Mouse (Mus musculus): ENCODE measurements around the gene Mrap. TPM values are rescaled to one million over a fixed set of nuclear protein-coding genes. Genes with fewer than 3 reads are reported as not detected.

The Mrap gene
- polyA plus RNA-seq, 1 experiment from 2014 or later = 0.25 TPM

GRCm38 (mm10) chr16:90704161-90704825 lies 33.7 kb upstream of the Mrap start:
- WGBS = 89% methylated on average over 13 of the region's 13 CpGs
- H3K9me3 ChIP-seq (replicated peaks; ENCODE audit: control insufficient read depth, low read length, poor library complexity, severe bottlenecking) = no peaks in the 10 kb centered on the region
- no peaks in the 10 kb centered on the region for H3K27me3 ChIP-seq (ENCODE audit: control insufficient read depth, insufficient read depth, low read depth, low read length)
- no peak overlapping the region for H3K27ac ChIP-seq (ENCODE audit: low read length)
- H3K36me3 ChIP-seq (ENCODE audit: control insufficient read depth, insufficient read depth, low read length) = no peaks in the 10 kb centered on the region
- no peak for ATAC-seq
- H3K4me2 ChIP-seq (ENCODE audit: low read length) = no peak overlapping the region
- peaks cover 9% of the 10 kb centered on the region for H3K4me1 ChIP-seq (ENCODE audit: control insufficient read depth, insufficient read depth, low read length)
- no peak overlapping the region for H3K4me3 ChIP-seq (ENCODE audit: low read depth, low read length)
- H3K9ac ChIP-seq (ENCODE audit: low read depth, low read length) = no peak overlapping the region

GRCm38 (mm10) chr16:90706279-90706678 lies 31.7 kb upstream of the Mrap start:
- H3K9me3 ChIP-seq (replicated peaks; ENCODE audit: control insufficient read depth, low read length, poor library complexity, severe bottlenecking) = no peaks in the 10 kb centered on the region
- no peak overlapping the region for H3K4me2 ChIP-seq (ENCODE audit: low read length)
- 52% methylated on average over 3 of the region's 3 CpGs for WGBS
- H3K4me3 ChIP-seq (ENCODE audit: low read depth, low read length) = no peak overlapping the region
- H3K9ac ChIP-seq (ENCODE audit: low read depth, low read length) = no peak overlapping the region
- H3K27ac ChIP-seq (ENCODE audit: low read length) = no peak overlapping the region
- ATAC-seq = no peak
- H3K27me3 ChIP-seq (ENCODE audit: control insufficient read depth, insufficient read depth, low read depth, low read length) = no peaks in the 10 kb centered on the region
- H3K4me1 ChIP-seq (ENCODE audit: control insufficient read depth, insufficient read depth, low read length) = peaks cover 21% of the 10 kb centered on the region
- H3K36me3 ChIP-seq (ENCODE audit: control insufficient read depth, insufficient read depth, low read length) = no peaks in the 10 kb centered on the region

- no peaks in the 10 kb centered on the region for H3K36me3 ChIP-seq (ENCODE audit: control insufficient read depth, insufficient read depth, low read length)
- peak; percentile 94 for ATAC-seq
- peak overlapping the region; percentile 57 for H3K4me2 ChIP-seq (ENCODE audit: low read length)
- H3K9me3 ChIP-seq (replicated peaks; ENCODE audit: control insufficient read depth, low read length, poor library complexity, severe bottlenecking) = no peaks in the 10 kb centered on the region
- H3K9ac ChIP-seq (ENCODE audit: low read depth, low read length) = peak overlapping the region; percentile 54
- H3K27ac ChIP-seq (ENCODE audit: low read length) = peak overlapping the region; percentile 83
- 4% methylated on average over 17 of the region's 17 CpGs for WGBS
- H3K27me3 ChIP-seq (ENCODE audit: control insufficient read depth, insufficient read depth, low read depth, low read length) = no peaks in the 10 kb centered on the region
- peak overlapping the region; percentile 27 for H3K4me3 ChIP-seq (ENCODE audit: low read depth, low read length)
- H3K4me1 ChIP-seq (ENCODE audit: control insufficient read depth, insufficient read depth, low read length) = peaks cover 28% of the 10 kb centered on the region
These were observed 28.2 kb upstream of the Mrap start for GRCm38 (mm10) chr16:90709711-90710289.

- no peaks in the 10 kb centered on the region for H3K9me3 ChIP-seq (replicated peaks; ENCODE audit: control insufficient read depth, low read length, poor library complexity, severe bottlenecking)
- H3K4me3 ChIP-seq (ENCODE audit: low read depth, low read length) = peak overlapping the region; percentile 27
- H3K36me3 ChIP-seq (ENCODE audit: control insufficient read depth, insufficient read depth, low read length) = no peaks in the 10 kb centered on the region
- 52% methylated on average over 12 of the region's 12 CpGs for WGBS
- H3K27me3 ChIP-seq (ENCODE audit: control insufficient read depth, insufficient read depth, low read depth, low read length) = no peaks in the 10 kb centered on the region
- peaks cover 28% of the 10 kb centered on the region for H3K4me1 ChIP-seq (ENCODE audit: control insufficient read depth, insufficient read depth, low read length)
- H3K27ac ChIP-seq (ENCODE audit: low read length) = peak overlapping the region; percentile 83
- H3K4me2 ChIP-seq (ENCODE audit: low read length) = peak overlapping the region; percentile 57
- no peak for ATAC-seq
- peak overlapping the region; percentile 54 for H3K9ac ChIP-seq (ENCODE audit: low read depth, low read length)
These were observed 27.7 kb upstream of the Mrap start for GRCm38 (mm10) chr16:90710313-90710712.

- no peaks in the 10 kb centered on the region for H3K36me3 ChIP-seq (ENCODE audit: control insufficient read depth, insufficient read depth, low read length)
- WGBS = 97% methylated on average over 4 of the region's 4 CpGs
- no peaks in the 10 kb centered on the region for H3K27me3 ChIP-seq (ENCODE audit: control insufficient read depth, insufficient read depth, low read depth, low read length)
- H3K4me3 ChIP-seq (ENCODE audit: low read depth, low read length) = no peak overlapping the region
- peaks cover 10% of the 10 kb centered on the region for H3K4me1 ChIP-seq (ENCODE audit: control insufficient read depth, insufficient read depth, low read length)
- H3K27ac ChIP-seq (ENCODE audit: low read length) = no peak overlapping the region
- no peak overlapping the region for H3K4me2 ChIP-seq (ENCODE audit: low read length)
- no peaks in the 10 kb centered on the region for H3K9me3 ChIP-seq (replicated peaks; ENCODE audit: control insufficient read depth, low read length, poor library complexity, severe bottlenecking)
- no peak for ATAC-seq
- no peak overlapping the region for H3K9ac ChIP-seq (ENCODE audit: low read depth, low read length)
These were observed 14.0 kb upstream of the Mrap start for GRCm38 (mm10) chr16:90724051-90724450.

GRCm38 (mm10) chr16:90726600-90727227 lies 11.3 kb upstream of the Mrap start:
- 7% methylated on average over 36 of the region's 38 CpGs for WGBS
- H3K27me3 ChIP-seq (ENCODE audit: control insufficient read depth, insufficient read depth, low read depth, low read length) = no peaks in the 10 kb centered on the region
- ATAC-seq = no peak

GRCm38 (mm10) chr16:90727233-90728115 lies 10.5 kb upstream of the Mrap start, which contains the start of gene Mis18a:
Gene Mis18a (minus strand): TSS chr16:90727404.
- peak within 1 kb of the TSS; percentile 59 for H3K4me3 ChIP-seq (ENCODE audit: low read depth, low read length)
- peaks cover 10% of the 10 kb centered on the region for H3K4me1 ChIP-seq (ENCODE audit: control insufficient read depth, insufficient read depth, low read length)
- ATAC-seq = peak; percentile 98
- no peaks in the 10 kb centered on the region for H3K36me3 ChIP-seq (ENCODE audit: control insufficient read depth, insufficient read depth, low read length)
- peak within 1 kb of the TSS; percentile 84 for H3K27ac ChIP-seq (ENCODE audit: low read length)
- peak within 1 kb of the TSS; percentile 72 for H3K9ac ChIP-seq (ENCODE audit: low read depth, low read length)
- peak within 1 kb of the TSS; percentile 94 for H3K4me2 ChIP-seq (ENCODE audit: low read length)
- H3K27me3 ChIP-seq (ENCODE audit: control insufficient read depth, insufficient read depth, low read depth, low read length) = no peaks in the 10 kb centered on the region
- H3K9me3 ChIP-seq (replicated peaks; ENCODE audit: control insufficient read depth, low read length, poor library complexity, severe bottlenecking) = peaks cover 5% of the 10 kb centered on the region; the same call in 1 of the 2 replicates
- under 1% methylated on average over 53 of the region's 53 CpGs for WGBS

More at GRCm38 (mm10) chr16:90726600-90727227, 11.3 kb upstream of the Mrap start:
- no peak overlapping the region for H3K27ac ChIP-seq (ENCODE audit: low read length)
- H3K9ac ChIP-seq (ENCODE audit: low read depth, low read length) = peak overlapping the region; percentile 59
- H3K4me2 ChIP-seq (ENCODE audit: low read length) = peak overlapping the region; percentile 90
- H3K9me3 ChIP-seq (replicated peaks; ENCODE audit: control insufficient read depth, low read length, poor library complexity, severe bottlenecking) = peaks cover 5% of the 10 kb centered on the region; the same call in 1 of the 2 replicates
- H3K36me3 ChIP-seq (ENCODE audit: control insufficient read depth, insufficient read depth, low read length) = no peaks in the 10 kb centered on the region
- peaks cover 10% of the 10 kb centered on the region for H3K4me1 ChIP-seq (ENCODE audit: control insufficient read depth, insufficient read depth, low read length)
- H3K4me3 ChIP-seq (ENCODE audit: low read depth, low read length) = peak overlapping the region; percentile 59

GRCm38 (mm10) chr16:90735611-90736010 lies 2.4 kb upstream of the Mrap start:
- Histone ChIP-seq H3K9me3 (replicated peaks; ENCODE audit: control insufficient read depth, low read length, poor library complexity, severe bottlenecking) (peaks cover 5% of the 10 kb centered on the region; the same call in 1 of the 2 replicates), H3K9ac (ENCODE audit: low read depth, low read length) (no peak overlapping the region), H3K27me3 (ENCODE audit: control insufficient read depth, insufficient read depth, low read depth, low read length) (no peaks in the 10 kb centered on the region), H3K36me3 (ENCODE audit: control insufficient read depth, insufficient read depth, low read length) (no peaks in the 10 kb centered on the region), H3K27ac (ENCODE audit: low read length) (no peak overlapping the region), H3K4me2 (ENCODE audit: low read length) (no peak overlapping the region), H3K4me1 (ENCODE audit: control insufficient read depth, insufficient read depth, low read length) (no peaks in the 10 kb centered on the region), H3K4me3 (ENCODE audit: low read depth, low read length) (no peak overlapping the region)
- ATAC-seq = no peak
- WGBS = 84% methylated on average over 4 of the region's 4 CpGs

Data from midbrain, embryonic 16.5 days (tissue).